Mouse (Mus musculus) erythroblast, adult 5-6 weeks (primary cell): ENCODE data around the gene Cog1. TPM values are rescaled to one million over a fixed set of nuclear protein-coding genes. Genes with fewer than 3 reads are reported as not detected.

Experiments used
- ATAC-seq: replicated peaks from 2 replicates; pipeline ENCODE4 v1.8.0; 2016; ENCODE audit warnings: moderate number of reproducible peaks, mild to moderate bottlenecking, moderate TSS enrichment, inconsistent platforms; ENCODE audit not compliant: poor library complexity, low FRiP score, severe bottlenecking
- total RNA-seq, 2 experiments: library from RNA; stranded (forward) in 1 of 2; stranded (reverse) in 1 of 2; fragments of 150-400 nt in 1 of 2; fragments of 200-764, 138-1000 nt in 1 of 2; gene quantifications; 2 replicates each; pipeline versions ENCODE4 v1.2.3 to v1.2.4; 2015 to 2017; ENCODE audit warnings: low replicate concordance in 2 of 2

Cog1 gene
- total RNA-seq, 2 experiments from 2014 or later = 12.7 to 18.3 TPM

GRCm38 (mm10) chr11:113661835-113662351, 12.9 kb downstream of the Cog1 start:
- ATAC-seq = no peak

- no peak for ATAC-seq
Measured at GRCm38 (mm10) chr11:113664279-113664678, 15.3 kb downstream of the Cog1 start.

GRCm38 (mm10) chr11:113666205-113666604, 17.2 kb downstream of the Cog1 start:
- ATAC-seq = peak; percentile 59; the same call in 1 of the 2 replicates

- ATAC-seq = 0 out of 2 replicates have a peak, but pooled peaks have one; percentile 30
Measured at GRCm38 (mm10) chr11:113666648-113667047, 17.7 kb downstream of the Cog1 start.

GRCm38 (mm10) chr11:113667122-113667521, 18.2 kb downstream of the Cog1 start:
- no peak for ATAC-seq

GRCm38 (mm10) chr11:113667704-113668103, 18.7 kb downstream of the Cog1 start:
- no peak for ATAC-seq

- ATAC-seq = no peak
Measured at GRCm38 (mm10) chr11:113668857-113669256, 19.9 kb downstream of the Cog1 start.

- no peak for ATAC-seq
Measured at GRCm38 (mm10) chr11:113669711-113670110, 20.7 kb downstream of the Cog1 start.

GRCm38 (mm10) chr11:113673614-113674013, 24.6 kb downstream of the Cog1 start:
- ATAC-seq = no peak

GRCm38 (mm10) chr11:113674595-113674994, 25.6 kb downstream of the Cog1 start:
- ATAC-seq = no peak

GRCm38 (mm10) chr11:113676847-113677246, 27.9 kb downstream of the Cog1 start:
- no peak for ATAC-seq

GRCm38 (mm10) chr11:113677378-113677777, 28.4 kb downstream of the Cog1 start:
- no peak for ATAC-seq

- no peak for ATAC-seq
Measured at GRCm38 (mm10) chr11:113678373-113678772, 29.4 kb downstream of the Cog1 start.

- peak; percentile 70 for ATAC-seq
Measured at GRCm38 (mm10) chr11:113680954-113681353, 32.0 kb downstream of the Cog1 start.

- no peak for ATAC-seq
Measured at GRCm38 (mm10) chr11:113681979-113682378, 33.0 kb downstream of the Cog1 start.

GRCm38 (mm10) chr11:113682897-113683626, 34.1 kb downstream of the Cog1 start:
- peak; percentile 51 for ATAC-seq

- peak; percentile 8 for ATAC-seq
Measured at GRCm38 (mm10) chr11:113683627-113683956, 34.6 kb downstream of the Cog1 start.

GRCm38 (mm10) chr11:113683957-113684706, 35.2 kb downstream of the Cog1 start, which contains the start of the genes Fam104a and D11Wsu47e:
Fam104a (minus strand) TSS chr11:113684155.
D11Wsu47e (plus strand) TSS chr11:113684412.
- ATAC-seq = peak; percentile 76

- ATAC-seq = no peak
Measured at GRCm38 (mm10) chr11:113684707-113685426, 35.9 kb downstream of the Cog1 start.

- no peak for ATAC-seq
Measured at GRCm38 (mm10) chr11:113687031-113687430, 38.1 kb downstream of the Cog1 start.
